Mouse (Mus musculus) 416B (cell line): ENCODE measurements around the gene Slc23a4.
A peak's percentile ranks its signal among the peaks of the same experiment; 100 is the strongest.

ENCODE experiments used
- DNase-seq: peaks from one replicate; pipeline ENCODE4 v3.0.0; 2011; ENCODE audit warnings: low read depth

Slc23a4 gene

DNA sequence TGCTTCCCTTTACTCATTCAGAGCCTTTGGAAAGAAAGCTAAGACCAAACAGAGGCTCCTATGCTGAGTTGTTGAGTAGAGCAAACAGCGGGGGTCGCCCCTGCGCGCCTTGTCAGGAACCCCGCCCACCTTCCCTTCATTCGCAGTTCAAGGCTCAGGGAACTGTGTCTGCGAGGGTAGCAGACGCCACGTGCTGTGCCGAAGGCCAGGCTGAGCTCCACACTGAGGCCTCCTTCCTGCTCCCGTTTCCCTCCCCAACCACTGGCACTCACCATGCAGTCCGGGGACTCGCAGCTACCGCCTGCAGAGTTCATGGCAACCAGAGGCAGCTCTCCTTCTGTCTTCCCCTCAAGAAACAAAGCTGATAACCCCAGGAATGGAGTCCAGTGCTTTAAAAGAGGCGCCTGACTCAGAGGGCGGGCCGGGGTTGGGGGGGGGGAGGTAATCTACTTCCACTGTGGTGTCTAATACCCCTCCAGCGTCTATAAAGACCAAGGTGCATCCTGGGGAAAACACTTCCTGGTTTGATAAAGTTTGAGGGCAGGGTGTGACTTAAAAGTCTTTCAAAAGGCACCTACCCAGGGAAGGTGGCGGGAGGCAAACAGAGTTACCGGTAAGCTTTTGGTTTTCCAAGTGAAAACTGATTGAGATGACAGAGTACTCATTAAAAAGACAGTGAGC, at the start of gene Slc23a4:
Slc23a4 (minus strand) TSS at position 324 of the 681 bp plus-strand sequence.
- no peak for DNase-seq

DNA sequence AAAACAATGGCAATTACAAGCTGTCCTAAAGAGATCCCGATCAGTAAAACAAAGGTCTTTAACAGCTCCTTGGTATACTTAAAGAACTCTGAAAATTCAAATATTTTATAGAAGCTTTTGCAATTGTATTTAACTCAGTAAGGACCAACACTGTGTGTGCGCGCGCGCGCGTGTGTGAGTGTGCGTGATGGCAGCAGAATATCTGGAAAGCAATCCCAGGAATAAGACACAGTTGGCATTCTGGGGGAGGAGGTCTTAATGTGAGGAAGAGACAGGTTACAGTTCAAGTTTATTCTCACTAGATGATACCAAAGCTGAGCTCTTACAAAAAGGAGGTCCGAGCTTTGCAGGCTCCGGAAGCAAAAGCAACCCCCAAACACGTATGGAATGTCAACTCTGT, 45.1 kb upstream of the Slc23a4 start:
- DNase-seq: no peak

DNA sequence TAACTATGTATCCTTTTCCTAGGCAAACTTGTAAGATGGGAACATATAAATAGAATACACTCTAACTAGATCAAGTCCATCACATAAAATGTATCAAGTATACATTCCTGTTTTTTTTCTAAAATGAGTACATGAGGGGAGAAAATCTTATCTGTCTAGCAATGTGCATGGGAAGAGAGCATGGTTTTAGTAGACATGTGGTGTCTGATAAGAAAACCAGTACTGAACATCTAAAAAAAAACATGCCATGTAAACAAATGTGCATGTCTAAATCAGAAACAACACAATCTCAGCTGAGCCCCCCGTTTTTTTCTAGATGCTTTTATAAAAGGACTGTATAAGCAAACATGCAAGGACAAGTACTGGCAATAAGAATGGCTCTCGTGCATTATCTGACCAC, 44.5 kb upstream of the Slc23a4 start:
- DNase-seq: no peak

DNA sequence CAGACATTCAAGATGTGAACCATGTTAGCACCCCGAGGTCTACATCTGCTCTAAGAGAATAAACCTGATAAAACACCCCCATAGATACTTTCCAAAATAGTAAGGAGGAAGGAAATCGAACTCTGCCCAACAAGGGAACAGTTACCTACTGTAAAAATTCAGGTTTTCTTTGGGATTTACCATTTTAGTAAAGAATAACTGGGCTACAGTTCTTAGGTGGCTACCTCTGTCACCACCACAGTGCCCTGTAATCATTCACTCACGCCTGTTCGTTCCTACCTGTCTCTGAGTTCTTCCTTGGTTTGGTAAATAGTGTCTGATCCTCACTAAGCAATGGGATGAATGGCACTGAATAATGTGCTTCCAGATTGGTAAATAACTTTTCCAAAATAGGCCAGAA, 42.6 kb upstream of the Slc23a4 start:
- DNase-seq: no peak

DNA sequence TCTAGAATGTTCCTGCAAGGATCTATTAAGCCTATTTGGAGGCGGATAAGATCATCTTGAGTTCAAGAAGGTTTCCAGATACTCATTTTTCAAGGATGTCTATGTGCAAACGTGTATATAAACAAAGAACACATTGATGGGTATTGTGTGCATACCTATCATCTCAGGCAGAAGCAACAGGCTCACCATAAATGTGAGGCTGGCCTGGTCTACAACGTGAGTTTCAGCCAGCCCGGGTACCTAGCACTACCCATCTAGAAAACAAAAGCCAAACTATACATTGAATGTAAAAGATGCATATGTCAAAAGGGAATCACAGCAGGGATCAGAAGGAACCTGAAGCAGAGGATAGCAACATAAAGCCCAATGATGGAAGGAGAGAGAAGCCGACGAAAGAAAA, 42.0 kb upstream of the Slc23a4 start:
- DNase-seq: no peak

DNA sequence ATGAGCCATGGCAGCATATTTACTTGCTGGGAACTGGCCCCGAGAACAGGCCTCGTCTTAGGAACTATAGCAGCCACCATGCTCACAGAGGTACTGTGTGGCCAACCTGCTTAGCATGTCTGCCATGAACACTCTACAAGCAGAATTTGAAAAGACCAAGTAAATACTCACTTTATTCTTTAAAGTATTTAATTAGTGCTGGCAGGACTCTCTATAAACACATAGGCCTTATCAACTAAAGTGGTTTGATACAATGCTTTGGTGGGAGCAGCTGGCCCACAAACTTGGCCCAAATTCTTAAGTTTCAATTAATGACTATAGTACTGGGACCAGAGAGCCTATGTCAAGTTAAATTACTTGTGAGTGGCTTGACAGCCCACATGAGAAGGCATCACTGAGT, 39.8 kb upstream of the Slc23a4 start:
- no peak for DNase-seq

DNA sequence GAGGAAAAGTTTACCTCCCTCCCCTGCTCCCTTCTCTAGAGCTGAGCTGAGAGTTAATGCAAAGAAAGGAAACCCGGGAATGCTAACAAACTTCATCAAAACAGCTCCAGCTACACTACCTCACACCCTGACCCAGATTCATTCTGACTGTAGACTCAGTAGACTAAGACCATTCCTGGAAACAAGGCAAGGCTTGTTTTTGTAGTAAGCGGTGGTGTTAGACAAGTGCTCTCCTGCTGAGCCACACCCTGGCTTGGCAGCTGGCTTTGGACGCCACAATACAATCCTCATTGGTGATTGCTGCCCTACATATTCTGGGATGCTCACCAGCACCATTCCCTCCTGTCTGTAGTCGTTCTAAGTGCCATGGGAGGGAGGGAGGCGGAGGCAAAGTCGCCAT, 39.1 kb upstream of the Slc23a4 start:
- no peak for DNase-seq

DNA sequence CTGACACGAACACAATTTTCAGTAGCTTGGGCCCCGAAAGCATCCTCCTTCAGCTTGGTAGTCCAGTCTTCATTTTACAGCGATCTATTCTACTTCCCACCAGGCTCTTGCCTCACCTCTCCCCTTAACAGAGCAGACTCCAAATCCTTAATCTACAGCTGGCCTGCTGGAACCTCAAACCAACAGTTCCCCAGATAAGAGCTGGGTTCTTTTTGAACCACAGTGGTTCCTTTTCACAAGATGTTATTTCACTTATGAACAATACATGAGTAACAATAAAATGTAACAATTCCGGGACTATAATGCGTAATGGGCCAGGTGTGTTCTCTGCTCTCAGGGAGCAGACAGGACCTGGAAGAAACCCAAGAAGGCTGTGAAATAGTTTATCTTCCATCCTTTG, 28.4 kb upstream of the Slc23a4 start:
- DNase-seq: no peak

DNA sequence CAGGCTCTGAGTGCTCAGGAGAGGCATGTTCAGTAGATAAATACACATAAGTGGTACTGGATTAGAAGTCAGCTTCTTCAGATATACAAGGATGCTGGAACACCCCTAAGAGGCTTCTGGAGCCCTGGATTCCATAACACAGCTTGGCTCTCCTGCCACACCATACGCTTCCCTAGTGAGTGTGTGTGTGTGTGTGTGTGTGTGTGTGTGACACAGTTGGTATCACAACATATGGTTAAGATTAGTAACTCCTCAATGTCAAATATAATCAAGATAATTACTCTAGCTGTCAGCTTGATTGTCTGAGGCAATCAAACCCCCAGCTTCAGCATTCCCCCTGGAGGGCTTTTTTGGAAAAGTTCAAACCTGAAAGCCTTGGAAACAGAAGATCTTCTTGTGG, 23.7 kb upstream of the Slc23a4 start:
- DNase-seq: no peak

DNA sequence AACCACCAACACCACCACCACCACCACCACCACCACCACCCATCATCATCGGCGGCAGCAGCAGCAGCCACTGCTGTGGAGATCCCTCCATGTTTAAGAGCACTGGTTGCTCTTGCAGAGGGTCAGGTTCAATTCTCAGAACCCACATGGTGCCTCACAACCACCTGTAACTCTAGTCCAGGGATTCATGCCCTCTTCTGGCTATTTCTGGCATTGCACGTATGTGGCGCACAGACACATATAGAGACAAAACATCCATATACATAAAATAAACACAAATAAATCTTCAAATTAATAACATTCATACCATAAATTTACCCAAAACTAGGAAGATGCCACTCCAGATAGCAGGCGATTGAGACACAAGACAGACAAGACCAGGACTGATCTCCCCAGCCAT, 22.5 kb upstream of the Slc23a4 start:
- DNase-seq: no peak

DNA sequence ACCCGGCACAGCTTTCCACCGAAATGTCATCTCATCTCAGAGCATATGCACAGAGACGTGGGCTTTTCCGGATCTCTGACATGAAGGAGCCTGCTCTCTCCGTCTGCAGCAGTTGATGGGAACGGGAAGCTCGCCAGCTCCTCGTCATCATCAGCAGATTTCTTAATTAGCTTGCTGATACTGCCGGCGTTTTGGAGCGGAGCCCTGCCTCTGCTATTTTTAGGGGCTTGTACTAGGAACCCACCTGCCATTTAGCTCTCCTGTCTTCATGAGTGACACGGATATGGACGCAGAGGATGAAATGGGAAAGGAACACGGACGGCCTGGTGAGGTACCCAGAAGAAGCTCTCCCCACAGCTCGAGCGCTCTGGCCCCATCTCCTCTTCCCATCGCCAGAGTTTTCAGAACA, 14.1 kb upstream of the Slc23a4 start:
- DNase-seq: no peak

DNA sequence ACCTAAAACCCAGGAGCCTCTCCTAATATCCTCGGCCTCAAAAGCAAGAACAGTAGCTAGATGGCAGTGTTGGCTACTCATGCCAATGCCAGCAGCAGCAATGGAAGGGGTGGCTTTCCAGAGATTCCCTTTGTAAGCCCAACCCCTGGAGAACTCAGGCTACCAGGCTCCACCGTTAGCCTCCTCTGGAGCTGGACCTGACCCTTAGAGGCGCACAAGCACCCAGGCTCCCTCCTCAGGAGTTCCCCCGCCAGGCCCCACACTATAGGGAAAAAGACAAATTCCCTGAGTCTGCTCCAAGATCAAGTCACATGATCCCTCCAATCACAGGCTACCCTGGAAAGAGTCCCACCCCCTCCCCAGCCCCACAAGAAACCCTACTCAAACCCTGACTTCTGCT, 10.9 kb upstream of the Slc23a4 start:
- peak; percentile 65 for DNase-seq

DNA sequence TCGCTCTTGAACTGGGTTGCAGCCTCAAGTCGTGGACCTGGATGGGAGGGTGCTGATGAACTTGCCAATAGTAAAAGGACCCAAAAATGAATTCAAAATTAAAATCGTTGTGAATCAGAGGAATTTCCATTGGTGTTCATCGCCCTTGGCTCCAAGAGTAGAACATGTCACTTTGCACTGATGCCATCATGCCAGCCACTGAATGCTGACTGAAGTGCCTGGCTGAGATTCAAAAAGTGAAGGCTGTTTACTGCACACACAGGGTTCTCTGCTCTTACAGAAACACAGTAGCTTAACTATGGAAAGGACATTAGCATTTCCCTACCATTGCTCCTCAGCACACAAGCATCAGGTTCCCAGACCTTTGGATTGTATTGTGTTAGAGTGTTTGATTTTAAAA, 8.3 kb upstream of the Slc23a4 start:
- DNase-seq: no peak

DNA sequence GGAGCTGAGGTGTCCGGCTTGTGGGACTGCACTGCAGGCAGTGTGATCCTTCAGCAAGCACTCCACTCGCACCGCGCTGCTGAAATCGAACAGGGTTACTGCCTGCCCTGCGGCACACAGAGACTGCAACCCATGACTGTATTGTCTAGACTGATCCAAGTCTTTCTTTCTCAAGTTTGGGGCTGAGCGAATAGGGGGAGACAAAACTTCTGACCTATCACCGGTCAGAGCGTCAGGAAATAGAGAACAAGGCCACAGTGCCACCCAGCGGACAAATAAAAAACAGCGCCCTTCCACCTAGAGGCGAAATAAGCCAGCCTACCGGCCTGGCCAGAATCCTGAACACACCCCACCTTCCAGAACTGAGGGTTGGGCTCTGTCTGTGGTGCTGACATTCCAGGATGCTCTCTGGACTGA, 7.1 kb upstream of the Slc23a4 start:
- DNase-seq: peak; percentile 88

DNA sequence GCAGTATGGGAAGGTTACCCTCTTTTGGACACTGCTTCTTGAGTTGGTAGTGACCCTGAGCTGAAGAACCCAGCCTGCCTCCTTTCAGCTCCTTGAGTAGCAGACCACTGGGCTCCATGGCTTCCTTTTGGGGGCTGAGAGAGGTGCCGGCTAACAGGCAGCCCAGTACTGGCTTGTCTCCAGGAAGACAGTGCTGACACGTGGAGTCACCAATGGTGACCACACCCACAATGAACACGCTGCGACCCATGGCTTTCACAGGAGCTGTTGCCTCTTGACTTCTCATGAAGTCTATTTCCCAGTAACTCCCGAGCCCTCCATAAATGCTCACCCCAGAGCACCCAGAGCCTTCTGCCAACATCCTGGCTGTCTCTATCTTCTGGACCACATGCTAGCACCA, 6.5 kb upstream of the Slc23a4 start:
- peak; percentile 47 for DNase-seq

DNA sequence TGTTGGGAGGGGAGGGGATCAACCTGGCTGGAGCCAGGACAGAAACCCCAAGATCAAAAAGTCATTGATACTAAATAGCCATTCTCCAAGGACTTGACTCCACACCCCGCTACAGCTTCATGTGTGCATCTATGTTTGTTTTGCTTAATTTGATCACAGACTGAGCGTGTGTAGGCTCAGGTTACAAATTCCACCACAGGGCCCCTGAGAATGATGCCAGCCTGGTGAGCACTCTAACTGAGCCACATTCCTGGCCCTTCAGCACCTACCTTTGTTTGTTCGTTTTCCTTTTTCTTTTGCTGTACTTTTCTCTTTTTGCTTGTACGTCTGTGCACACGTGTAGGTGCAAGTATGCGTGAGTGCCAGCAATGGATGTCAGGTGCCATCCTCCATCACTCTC, 1.1 kb upstream of the Slc23a4 start:
- no peak for DNase-seq

DNA sequence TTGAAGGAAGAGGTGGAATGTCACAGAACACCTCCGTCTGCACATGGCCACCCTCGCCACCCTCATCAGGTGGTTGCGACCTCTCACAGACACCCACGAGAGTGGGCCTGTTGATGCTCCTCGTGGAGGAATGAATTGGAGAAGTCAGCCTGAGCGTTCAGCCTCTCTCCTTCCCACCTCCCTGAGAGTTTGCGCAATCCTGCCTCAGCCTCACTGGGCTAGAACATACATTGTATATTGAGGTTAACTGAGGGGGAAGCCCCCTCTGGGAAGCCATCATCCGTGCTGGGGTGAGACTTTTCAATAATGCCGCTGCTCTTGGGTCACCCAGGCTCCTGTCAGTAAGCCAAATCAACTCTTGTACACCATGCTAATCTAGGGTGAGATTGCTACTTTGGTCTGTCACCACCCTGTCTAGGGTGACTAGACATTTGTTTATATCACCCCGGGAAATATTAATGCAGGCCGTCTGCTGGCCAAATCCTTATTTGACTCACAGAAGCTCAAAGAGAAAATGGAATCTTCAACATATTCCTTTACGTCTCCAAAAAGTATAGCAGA, 1.0 kb downstream of the Slc23a4 start:
- no peak for DNase-seq

DNA sequence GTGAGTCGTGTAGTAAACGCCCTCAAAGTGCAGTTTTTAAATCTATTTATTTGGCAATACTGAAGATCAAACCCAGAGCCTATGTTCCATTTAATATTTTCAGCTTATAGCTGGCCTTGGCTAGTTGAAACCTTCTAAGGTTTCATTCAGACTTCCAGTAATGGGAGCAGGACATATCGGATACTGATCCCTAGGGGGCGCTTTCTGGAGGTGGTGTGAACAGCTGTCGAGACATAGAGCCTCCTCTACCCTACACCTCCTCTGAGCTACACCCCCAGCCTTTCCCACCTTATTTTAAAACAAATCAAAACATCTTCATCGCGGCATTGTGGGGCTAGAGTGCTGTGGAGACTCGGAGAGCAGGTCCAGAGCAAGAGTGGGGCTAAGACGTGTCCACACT, 7.5 kb downstream of the Slc23a4 start:
- DNase-seq: no peak

DNA sequence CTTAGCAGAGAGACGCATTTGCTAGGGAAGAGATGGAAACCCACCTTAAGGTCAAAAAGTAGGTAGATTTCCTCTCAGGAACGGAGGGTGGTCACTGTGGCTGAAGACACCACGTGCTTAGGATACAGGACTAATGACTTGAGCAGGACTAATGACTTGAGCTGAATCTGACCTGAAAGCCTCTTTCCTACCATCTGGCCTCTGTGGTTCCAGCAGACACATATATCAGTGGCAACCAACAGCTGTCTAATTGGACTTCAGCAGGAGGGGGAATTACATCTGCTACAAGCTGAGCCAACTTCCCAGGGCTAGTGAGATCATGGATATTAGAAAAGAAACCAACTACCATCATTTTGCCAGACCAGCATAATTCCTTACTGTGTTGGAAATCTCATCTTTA, 8.9 kb downstream of the Slc23a4 start:
- DNase-seq: no peak

DNA sequence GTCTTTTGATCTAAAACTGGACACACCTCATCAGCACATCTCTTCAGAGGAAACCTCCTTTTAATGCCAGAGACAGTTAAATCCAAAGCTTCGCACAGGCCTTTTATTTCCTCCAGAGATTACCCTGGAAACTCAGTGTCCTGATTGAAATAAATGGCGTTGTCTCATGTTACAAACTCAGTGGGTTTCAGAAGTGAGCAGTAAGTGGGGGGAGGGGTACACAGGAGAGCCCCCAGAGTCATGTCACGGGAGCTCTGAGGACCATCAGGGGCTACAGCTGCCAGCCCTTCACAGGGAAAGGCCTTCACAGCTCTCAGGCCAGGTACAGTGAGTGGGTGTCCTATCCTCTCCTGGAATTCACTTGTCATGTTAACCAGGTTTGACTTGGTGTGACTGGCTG, 17.0 kb downstream of the Slc23a4 start:
- DNase-seq: no peak

DNA sequence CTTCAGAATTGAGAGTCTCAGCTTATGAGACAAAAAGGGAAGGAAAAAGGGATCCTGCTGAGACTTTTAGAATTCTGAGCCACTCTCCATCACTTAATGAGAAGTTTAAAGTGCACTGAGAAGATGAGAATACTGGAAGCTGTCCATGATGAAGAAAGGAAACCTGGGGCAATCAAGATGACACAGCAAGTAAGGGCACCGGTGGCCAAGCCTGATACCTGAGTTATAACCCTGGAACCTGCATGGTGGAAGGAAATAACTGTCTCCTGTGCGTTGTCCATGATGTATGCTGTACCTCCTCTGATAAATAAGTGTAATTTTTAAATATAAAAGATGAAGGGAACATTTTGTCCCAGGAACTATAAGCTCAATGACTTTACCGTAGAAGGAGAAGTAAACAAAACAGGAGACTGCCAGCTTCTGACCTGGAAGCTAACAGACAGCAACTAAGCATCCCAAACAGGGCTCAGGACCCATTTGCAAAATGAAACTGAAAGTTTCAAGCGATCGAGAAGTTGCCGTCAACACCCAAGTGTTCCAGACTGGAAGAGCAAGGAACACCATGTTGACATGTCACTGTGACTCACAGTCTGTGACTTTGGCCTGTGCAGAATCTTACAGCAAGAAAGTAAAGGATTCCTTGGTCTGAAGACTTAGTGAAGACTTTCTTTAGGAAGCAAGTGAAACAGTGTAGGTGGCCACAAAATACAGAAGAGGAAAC, 22.2 kb downstream of the Slc23a4 start:
- no peak for DNase-seq

DNA sequence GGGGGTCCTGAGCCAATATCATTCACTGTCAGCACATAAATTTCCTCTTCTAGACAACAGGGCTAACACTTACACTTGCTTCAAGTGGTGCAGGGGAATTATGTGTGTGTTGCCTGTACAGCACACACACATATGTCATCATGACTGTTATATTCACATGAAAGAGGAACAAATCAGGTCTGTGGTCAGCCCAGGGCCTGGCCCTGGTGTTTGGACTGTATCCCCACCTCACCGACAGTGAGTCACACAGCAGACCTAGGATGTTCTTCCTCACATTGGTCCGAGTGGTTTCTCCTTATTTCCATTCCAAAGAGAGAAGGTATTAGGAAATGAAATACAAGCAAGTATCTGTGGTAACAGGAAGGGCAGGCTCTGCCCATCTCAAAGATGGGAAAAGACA, 23.7 kb downstream of the Slc23a4 start:
- DNase-seq: peak; percentile 52

DNA sequence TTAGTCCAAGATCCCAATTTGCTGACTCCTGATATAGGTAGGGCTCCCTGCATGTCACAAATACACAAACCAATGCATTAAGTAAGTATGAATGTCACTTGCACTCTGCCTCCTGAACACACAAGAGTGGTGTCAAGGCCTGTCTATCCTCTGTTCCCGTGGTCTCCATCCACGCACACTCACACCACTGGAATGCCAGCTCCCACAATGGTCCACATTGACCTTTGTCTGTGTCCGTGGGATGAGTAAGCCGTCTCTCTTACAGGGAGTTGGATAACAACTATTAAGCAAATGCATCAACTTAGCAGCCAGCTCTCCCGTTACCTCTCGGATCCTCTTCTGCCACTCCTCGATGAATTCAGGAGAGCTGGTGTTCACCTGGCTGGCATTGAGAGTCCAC, 29.1 kb downstream of the Slc23a4 start:
- DNase-seq: no peak

DNA sequence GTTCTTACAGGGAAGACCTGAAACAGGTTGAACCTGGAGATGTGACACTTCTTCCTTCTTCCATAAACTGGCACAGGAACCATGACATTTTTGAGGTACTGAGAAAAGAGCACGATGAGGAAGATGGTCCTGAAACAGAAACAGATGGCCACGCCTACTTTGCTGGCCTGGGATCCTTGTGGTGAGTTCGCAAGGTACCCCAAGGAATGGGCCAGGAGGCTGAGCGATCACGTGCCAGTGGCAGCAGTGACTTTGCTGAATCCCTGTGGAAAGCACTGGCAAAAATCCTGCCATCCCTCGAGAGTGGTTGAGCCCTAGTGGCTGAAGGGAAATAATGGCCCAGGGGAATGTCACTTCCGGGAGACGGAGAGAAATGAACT, 32.4 kb downstream of the Slc23a4 start:
- DNase-seq: no peak
